Mouse (Mus musculus): ENCODE measurements around the gene Tbx19.

GRCm38 (mm10) chr1:165194662-165195013 is 34.1 kb upstream of the Tbx19 start:
- TF ChIP-seq CTCF (IDR thresholded peaks at IDR 0.05; ENCODE audit: low read depth): no peak
- TF ChIP-seq EP300 (optimal IDR thresholded peaks at IDR 0.05): no peak
